Mouse (Mus musculus) forebrain, embryonic 13.5 days (tissue): ENCODE results near the gene Gcnt4. TPM values are rescaled to one million over a fixed set of nuclear protein-coding genes. Genes with fewer than 3 reads are reported as not detected.

Experiments
- polyA plus RNA-seq: library from polyadenylated mRNA; unstranded; fragments of >200 nt; fragmentation: Nextera tagmentation; extraction: Ambion mirVana; gene quantifications from 2 replicates; pipeline ENCODE4 v1.2.1, GENCODE M21; 2015

Gcnt4 gene
- polyA plus RNA-seq, 1 experiment from 2014 or later: 0.03 TPM

Other genes with a start within 250 kb of the Gcnt4 start
- gene Ankrd31, start 176.4 kb upstream of the Gcnt4 start, polyA plus RNA-seq: not detected in 2 replicates
- not detected in 2 replicates for gene 1700029F12Rik, start 109.7 kb downstream of the Gcnt4 start, polyA plus RNA-seq
- gene Fam169a, start 142.6 kb downstream of the Gcnt4 start, polyA plus RNA-seq: 9.5 and 10.8 TPM in 2 replicates
- gene Gm6169, start 174.5 kb downstream of the Gcnt4 start, polyA plus RNA-seq: 0.94 and 2.3 TPM in 2 replicates
- 33.4 and 36.7 TPM in 2 replicates for gene Gfm2, start 213.2 kb downstream of the Gcnt4 start, polyA plus RNA-seq
- 46.2 and 53.2 TPM in 2 replicates for gene Nsa2, start 213.2 kb downstream of the Gcnt4 start, polyA plus RNA-seq